Mouse (Mus musculus): ENCODE measurements around the gene Stk24. TPM values are rescaled to one million over a fixed set of nuclear protein-coding genes. Genes with fewer than 3 reads are reported as not detected.
A peak's percentile ranks its signal among the peaks of the same experiment; 100 is the strongest.

Stk24 gene
- polyA plus RNA-seq, 1 experiment from 2014 or later: 38.6 TPM

GRCm38 (mm10) chr14:121395125-121395524 lies 15.3 kb upstream of the Stk24 start:
- Histone ChIP-seq H3K9me3 (replicated peaks; ENCODE audit: control insufficient read depth, low read length) (no peaks in the 10 kb centered on the region), H3K36me3 (ENCODE audit: control insufficient read depth, insufficient read depth) (no peaks in the 10 kb centered on the region), H3K9ac (ENCODE audit: low read length) (no peak overlapping the region), H3K27me3 (ENCODE audit: control insufficient read depth, insufficient read depth, low read length) (no peaks in the 10 kb centered on the region), H3K4me3 (ENCODE audit: low read length) (no peak overlapping the region), H3K4me2 (ENCODE audit: low read depth, low read length) (no peak overlapping the region), H3K27ac (ENCODE audit: low read length) (no peak overlapping the region), H3K4me1 (ENCODE audit: control insufficient read depth, insufficient read depth, low read length) (peaks cover 18% of the 10 kb centered on the region)
- ATAC-seq (replicated peaks; ENCODE audit: extremely low read depth, insufficient read depth, low FRiP score): no peak
- 89% methylated on average over 4 of the region's 4 CpGs for WGBS

GRCm38 (mm10) chr14:121391927-121392326 lies 12.1 kb upstream of the Stk24 start:
- no peaks in the 10 kb centered on the region for H3K36me3 ChIP-seq (ENCODE audit: control insufficient read depth, insufficient read depth)
- no peak overlapping the region for H3K9ac ChIP-seq (ENCODE audit: low read length)
- no peak overlapping the region for H3K4me3 ChIP-seq (ENCODE audit: low read length)
- H3K4me1 ChIP-seq (ENCODE audit: control insufficient read depth, insufficient read depth, low read length): peaks cover 20% of the 10 kb centered on the region
- no peaks in the 10 kb centered on the region for H3K9me3 ChIP-seq (replicated peaks; ENCODE audit: control insufficient read depth, low read length)
- ATAC-seq (replicated peaks; ENCODE audit: extremely low read depth, insufficient read depth, low FRiP score): peak; percentile 83
- WGBS: 60% methylated on average over 5 of the region's 5 CpGs
- no peak overlapping the region for H3K4me2 ChIP-seq (ENCODE audit: low read depth, low read length)
- H3K27ac ChIP-seq (ENCODE audit: low read length): peak overlapping the region; percentile 84
- no peaks in the 10 kb centered on the region for H3K27me3 ChIP-seq (ENCODE audit: control insufficient read depth, insufficient read depth, low read length)

GRCm38 (mm10) chr14:121387760-121388159 lies 7.9 kb upstream of the Stk24 start:
- no peak overlapping the region for H3K4me2 ChIP-seq (ENCODE audit: low read depth, low read length)
- H3K4me3 ChIP-seq (ENCODE audit: low read length): no peak overlapping the region
- no peaks in the 10 kb centered on the region for H3K9me3 ChIP-seq (replicated peaks; ENCODE audit: control insufficient read depth, low read length)
- H3K27me3 ChIP-seq (ENCODE audit: control insufficient read depth, insufficient read depth, low read length): no peaks in the 10 kb centered on the region
- no peak overlapping the region for H3K27ac ChIP-seq (ENCODE audit: low read length)
- ATAC-seq (replicated peaks; ENCODE audit: extremely low read depth, insufficient read depth, low FRiP score): no peak; the same call in 1 of the 2 replicates
- H3K36me3 ChIP-seq (ENCODE audit: control insufficient read depth, insufficient read depth): no peaks in the 10 kb centered on the region
- H3K4me1 ChIP-seq (ENCODE audit: control insufficient read depth, insufficient read depth, low read length): peaks cover 16% of the 10 kb centered on the region
- WGBS: 39% methylated on average over 1 of the region's 1 CpGs
- no peak overlapping the region for H3K9ac ChIP-seq (ENCODE audit: low read length)

GRCm38 (mm10) chr14:121385440-121385839 lies 5.6 kb upstream of the Stk24 start:
- Histone ChIP-seq H3K9ac (ENCODE audit: low read length) (no peak overlapping the region), H3K4me2 (ENCODE audit: low read depth, low read length) (no peak overlapping the region), H3K4me3 (ENCODE audit: low read length) (no peak overlapping the region), H3K4me1 (ENCODE audit: control insufficient read depth, insufficient read depth, low read length) (0 out of 2 replicates have a peak, but pooled peaks cover 6% of the 10 kb centered on the region), H3K36me3 (ENCODE audit: control insufficient read depth, insufficient read depth) (no peaks in the 10 kb centered on the region), H3K27ac (ENCODE audit: low read length) (no peak overlapping the region), H3K27me3 (ENCODE audit: control insufficient read depth, insufficient read depth, low read length) (no peaks in the 10 kb centered on the region), H3K9me3 (replicated peaks; ENCODE audit: control insufficient read depth, low read length) (no peaks in the 10 kb centered on the region)
- 64% methylated on average over 8 of the region's 8 CpGs for WGBS
- ATAC-seq (replicated peaks; ENCODE audit: extremely low read depth, insufficient read depth, low FRiP score): no peak

- no peak overlapping the region for H3K27ac ChIP-seq (ENCODE audit: low read length)
- no peaks in the 10 kb centered on the region for H3K36me3 ChIP-seq (ENCODE audit: control insufficient read depth, insufficient read depth)
- no peaks in the 10 kb centered on the region for H3K9me3 ChIP-seq (replicated peaks; ENCODE audit: control insufficient read depth, low read length)
- H3K4me1 ChIP-seq (ENCODE audit: control insufficient read depth, insufficient read depth, low read length): peaks cover 9% of the 10 kb centered on the region
- WGBS: 55% methylated on average over 3 of the region's 3 CpGs
- H3K9ac ChIP-seq (ENCODE audit: low read length): no peak overlapping the region
- H3K4me2 ChIP-seq (ENCODE audit: low read depth, low read length): no peak overlapping the region
- no peaks in the 10 kb centered on the region for H3K27me3 ChIP-seq (ENCODE audit: control insufficient read depth, insufficient read depth, low read length)
- no peak overlapping the region for H3K4me3 ChIP-seq (ENCODE audit: low read length)
- no peak for ATAC-seq (replicated peaks; ENCODE audit: extremely low read depth, insufficient read depth, low FRiP score)
Measured at GRCm38 (mm10) chr14:121383801-121384200, 4.0 kb upstream of the Stk24 start.

- Histone ChIP-seq H3K36me3 (ENCODE audit: control insufficient read depth, insufficient read depth) (no peaks in the 10 kb centered on the region), H3K4me3 (ENCODE audit: low read length) (peak overlapping the region; percentile 78), H3K9me3 (replicated peaks; ENCODE audit: control insufficient read depth, low read length) (no peaks in the 10 kb centered on the region), H3K27ac (ENCODE audit: low read length) (peak overlapping the region; percentile 95), H3K4me1 (ENCODE audit: control insufficient read depth, insufficient read depth, low read length) (peaks cover 30% of the 10 kb centered on the region), H3K9ac (ENCODE audit: low read length) (peak overlapping the region; percentile 95), H3K27me3 (ENCODE audit: control insufficient read depth, insufficient read depth, low read length) (no peaks in the 10 kb centered on the region), H3K4me2 (ENCODE audit: low read depth, low read length) (peak overlapping the region; percentile 86)
- ATAC-seq (replicated peaks; ENCODE audit: extremely low read depth, insufficient read depth, low FRiP score): peak; percentile 93
- WGBS: 0% methylated on average over 24 of the region's 79 CpGs
Measured at GRCm38 (mm10) chr14:121379116-121379826, 540 bp downstream of the Stk24 start.

GRCm38 (mm10) chr14:121378243-121379115 lies 1.3 kb downstream of the Stk24 start:
- H3K4me2 ChIP-seq (ENCODE audit: low read depth, low read length): peak overlapping the region; percentile 86
- peak overlapping the region; percentile 78 for H3K4me3 ChIP-seq (ENCODE audit: low read length)
- WGBS: under 1% methylated on average over 77 of the region's 83 CpGs
- H3K9me3 ChIP-seq (replicated peaks; ENCODE audit: control insufficient read depth, low read length): no peaks in the 10 kb centered on the region
- peak overlapping the region; percentile 94 for H3K9ac ChIP-seq (ENCODE audit: low read length)
- peak; percentile 79 for ATAC-seq (replicated peaks; ENCODE audit: extremely low read depth, insufficient read depth, low FRiP score)
- no peaks in the 10 kb centered on the region for H3K36me3 ChIP-seq (ENCODE audit: control insufficient read depth, insufficient read depth)
- peak overlapping the region; percentile 95 for H3K27ac ChIP-seq (ENCODE audit: low read length)
- H3K4me1 ChIP-seq (ENCODE audit: control insufficient read depth, insufficient read depth, low read length): peaks cover 36% of the 10 kb centered on the region
- H3K27me3 ChIP-seq (ENCODE audit: control insufficient read depth, insufficient read depth, low read length): no peaks in the 10 kb centered on the region

- H3K27ac ChIP-seq (ENCODE audit: low read length): no peak overlapping the region
- peaks cover 50% of the 10 kb centered on the region for H3K4me1 ChIP-seq (ENCODE audit: control insufficient read depth, insufficient read depth, low read length)
- 0 out of 2 replicates have a peak overlapping the region, but pooled peaks have one; percentile 86 for H3K4me2 ChIP-seq (ENCODE audit: low read depth, low read length)
- peak overlapping the region; percentile 25; the same call in 1 of the 2 replicates for H3K9ac ChIP-seq (ENCODE audit: low read length)
- no peaks in the 10 kb centered on the region for H3K9me3 ChIP-seq (replicated peaks; ENCODE audit: control insufficient read depth, low read length)
- no peaks in the 10 kb centered on the region for H3K27me3 ChIP-seq (ENCODE audit: control insufficient read depth, insufficient read depth, low read length)
- no peaks in the 10 kb centered on the region for H3K36me3 ChIP-seq (ENCODE audit: control insufficient read depth, insufficient read depth)
- ATAC-seq (replicated peaks; ENCODE audit: extremely low read depth, insufficient read depth, low FRiP score): no peak
- H3K4me3 ChIP-seq (ENCODE audit: low read length): no peak overlapping the region
- WGBS: 45% methylated on average over 6 of the region's 6 CpGs
Measured at GRCm38 (mm10) chr14:121376566-121376965, 3.2 kb downstream of the Stk24 start.

GRCm38 (mm10) chr14:121373901-121374300 lies 5.9 kb downstream of the Stk24 start:
- peaks cover 60% of the 10 kb centered on the region for H3K4me1 ChIP-seq (ENCODE audit: control insufficient read depth, insufficient read depth, low read length)
- no peak overlapping the region for H3K9ac ChIP-seq (ENCODE audit: low read length)
- H3K36me3 ChIP-seq (ENCODE audit: control insufficient read depth, insufficient read depth): no peaks in the 10 kb centered on the region
- ATAC-seq (replicated peaks; ENCODE audit: extremely low read depth, insufficient read depth, low FRiP score): no peak
- 0 out of 2 replicates have a peak overlapping the region, but pooled peaks have one; percentile 15 for H3K27ac ChIP-seq (ENCODE audit: low read length)
- H3K4me3 ChIP-seq (ENCODE audit: low read length): no peak overlapping the region
- H3K4me2 ChIP-seq (ENCODE audit: low read depth, low read length): no peak overlapping the region
- 59% methylated on average over 4 of the region's 4 CpGs for WGBS
- H3K9me3 ChIP-seq (replicated peaks; ENCODE audit: control insufficient read depth, low read length): no peaks in the 10 kb centered on the region
- no peaks in the 10 kb centered on the region for H3K27me3 ChIP-seq (ENCODE audit: control insufficient read depth, insufficient read depth, low read length)

Data from heart, embryonic 16.5 days (tissue).